Mouse (Mus musculus) midbrain, embryonic 13.5 days (tissue): ENCODE measurements around the gene Focad. TPM values are rescaled to one million over a fixed set of nuclear protein-coding genes. Genes with fewer than 3 reads are reported as not detected.

Experiments used
- ATAC-seq: fragments of 200-750 bp; cut with Nextera tagmentation; 2 replicates; pipeline ENCODE4 v1.8.0; 2017; ENCODE audit warnings: mild to moderate bottlenecking, moderate TSS enrichment, moderate library complexity
- H3K27ac ChIP-seq: fragments of 300-500 bp; sonication (generic); 2 replicates; pipeline ENCODE4 v1.5.1; 2015; ENCODE audit warnings: inconsistent platforms, mild to moderate bottlenecking, moderate library complexity
- H3K27me3 ChIP-seq: fragments of 300-500 bp; sonication (generic); 2 replicates; pipeline ENCODE4 v1.6.1; 2015; ENCODE audit warnings: mild to moderate bottlenecking, inconsistent platforms
- H3K36me3 ChIP-seq: fragments of 300-500 bp; sonication (generic); 2 replicates; pipeline ENCODE4 v1.6.1; 2015; ENCODE audit warnings: mild to moderate bottlenecking, inconsistent platforms
- H3K4me1 ChIP-seq: fragments of 300-500 bp; sonication (generic); replicated peaks from 2 replicates; pipeline ENCODE4 v1.6.1; 2015; ENCODE audit warnings: inconsistent platforms
- H3K4me2 ChIP-seq: fragments of 300-500 bp; sonication (generic); replicated peaks from 2 replicates; pipeline ENCODE4 v1.6.1; 2015; ENCODE audit warnings: moderate library complexity, mild to moderate bottlenecking, inconsistent platforms
- H3K4me3 ChIP-seq: fragments of 300-500 bp; sonication (generic); replicated peaks from 2 replicates; pipeline ENCODE4 v1.5.1; 2015; ENCODE audit warnings: mild to moderate bottlenecking, inconsistent platforms
- H3K9ac ChIP-seq: fragments of 300-500 bp; sonication (generic); replicated peaks from 2 replicates; pipeline ENCODE4 v1.6.1; 2015; ENCODE audit warnings: mild to moderate bottlenecking, inconsistent platforms
- H3K9me3 ChIP-seq: fragments of 300-500 bp; sonication (generic); 2 replicates; pipeline ENCODE4 v1.6.1; 2016; ENCODE audit warnings: mild to moderate bottlenecking, inconsistent platforms
- WGBS: fragments of 180-500 bp; shearing (Covaris S2); methylation state at CpG from one replicate; pipeline ENCODE4 v1.1.7; 2015; 5-methylcytosine and 5-hydroxymethylcytosine counted together
- polyA plus RNA-seq: library from polyadenylated mRNA; unstranded; fragments of >200 nt; fragmentation: Nextera tagmentation; extraction: Ambion mirVana; gene quantifications from 2 replicates; pipeline ENCODE4 v1.2.1, GENCODE M21; 2015

The Focad gene
- polyA plus RNA-seq, 1 experiment from 2014 or later, result 12.7 TPM

GRCm38 (mm10) chr4:88194256-88194655, 99.8 kb downstream of the Focad start:
- H3K27ac ChIP-seq, result no peak overlapping the region

GRCm38 (mm10) chr4:88195898-88196495, 101.6 kb downstream of the Focad start:
- Histone ChIP-seq H3K4me2 (no peak overlapping the region), H3K36me3 (no peaks in the 10 kb centered on the region), H3K27me3 (no peaks in the 10 kb centered on the region), H3K27ac (no peak overlapping the region), H3K9me3 (no peaks in the 10 kb centered on the region), H3K4me1 (no peaks in the 10 kb centered on the region), H3K9ac (no peak overlapping the region), H3K4me3 (no peak overlapping the region)
- WGBS, result 78% methylated on average over 4 of the region's 4 CpGs
- ATAC-seq, result no peak

More at GRCm38 (mm10) chr4:88194256-88194655, 99.8 kb downstream of the Focad start:
- no peaks in the 10 kb centered on the region for H3K4me1 ChIP-seq
- no peaks in the 10 kb centered on the region for H3K27me3 ChIP-seq
- no peak overlapping the region for H3K9ac ChIP-seq
- no peak for ATAC-seq
- no peaks in the 10 kb centered on the region for H3K9me3 ChIP-seq
- no peak overlapping the region for H3K4me3 ChIP-seq
- H3K4me2 ChIP-seq, result no peak overlapping the region
- H3K36me3 ChIP-seq, result no peaks in the 10 kb centered on the region
- WGBS, result 87% methylated on average over 5 of the region's 5 CpGs

- Histone ChIP-seq H3K27ac (0 out of 2 replicates have a peak overlapping the region, but pooled peaks have one; percentile 30), H3K4me1 (no peaks in the 10 kb centered on the region), H3K9ac (no peak overlapping the region), H3K9me3 (no peaks in the 10 kb centered on the region), H3K4me2 (no peak overlapping the region), H3K27me3 (no peaks in the 10 kb centered on the region), H3K4me3 (no peak overlapping the region), H3K36me3 (0 out of 2 replicates have a peak, but pooled peaks cover 1% of the 10 kb centered on the region)
- WGBS, result 83% methylated on average over 4 of the region's 4 CpGs
- ATAC-seq, result no peak
Observed at GRCm38 (mm10) chr4:88196500-88196912, 102.1 kb downstream of the Focad start.

GRCm38 (mm10) chr4:88197244-88197643, 102.8 kb downstream of the Focad start:
- Histone ChIP-seq H3K4me2 (no peak overlapping the region), H3K36me3 (0 out of 2 replicates have a peak, but pooled peaks cover 3% of the 10 kb centered on the region), H3K27me3 (no peaks in the 10 kb centered on the region), H3K9ac (no peak overlapping the region), H3K9me3 (no peaks in the 10 kb centered on the region), H3K27ac (no peak overlapping the region), H3K4me3 (no peak overlapping the region), H3K4me1 (no peaks in the 10 kb centered on the region)
- WGBS, result 89% methylated on average over 5 of the region's 5 CpGs
- ATAC-seq, result no peak

GRCm38 (mm10) chr4:88199186-88199585, 104.8 kb downstream of the Focad start:
- Histone ChIP-seq H3K27me3 (no peaks in the 10 kb centered on the region), H3K4me3 (no peak overlapping the region), H3K27ac (no peak overlapping the region), H3K9ac (no peak overlapping the region), H3K4me1 (no peaks in the 10 kb centered on the region), H3K36me3 (0 out of 2 replicates have a peak, but pooled peaks cover 3% of the 10 kb centered on the region), H3K4me2 (no peak overlapping the region), H3K9me3 (no peaks in the 10 kb centered on the region)
- no peak for ATAC-seq
- 74% methylated on average over 1 of the region's 1 CpGs for WGBS

- 98% methylated on average over 4 of the region's 4 CpGs for WGBS
- Histone ChIP-seq H3K9ac (no peak overlapping the region), H3K27me3 (no peaks in the 10 kb centered on the region), H3K36me3 (0 out of 2 replicates have a peak, but pooled peaks cover 3% of the 10 kb centered on the region), H3K27ac (no peak overlapping the region), H3K9me3 (no peaks in the 10 kb centered on the region), H3K4me1 (no peaks in the 10 kb centered on the region), H3K4me2 (no peak overlapping the region), H3K4me3 (no peak overlapping the region)
- no peak for ATAC-seq
Observed at GRCm38 (mm10) chr4:88201047-88201446, 106.6 kb downstream of the Focad start.

GRCm38 (mm10) chr4:88208676-88209075, 114.2 kb downstream of the Focad start:
- ATAC-seq, result no peak
- 94% methylated on average over 6 of the region's 6 CpGs for WGBS
- H3K9ac ChIP-seq, result no peak overlapping the region
- H3K27ac ChIP-seq, result 0 out of 2 replicates have a peak overlapping the region, but pooled peaks have one; percentile 16
- H3K4me2 ChIP-seq, result no peak overlapping the region
- no peaks in the 10 kb centered on the region for H3K9me3 ChIP-seq
- no peak overlapping the region for H3K4me3 ChIP-seq
- peaks cover 26% of the 10 kb centered on the region for H3K4me1 ChIP-seq
- no peaks in the 10 kb centered on the region for H3K27me3 ChIP-seq
- no peaks in the 10 kb centered on the region for H3K36me3 ChIP-seq

GRCm38 (mm10) chr4:88209351-88209814, 115.0 kb downstream of the Focad start:
- H3K36me3 ChIP-seq, result no peaks in the 10 kb centered on the region
- peaks cover 26% of the 10 kb centered on the region for H3K4me1 ChIP-seq
- no peak overlapping the region for H3K4me3 ChIP-seq
- H3K9ac ChIP-seq, result no peak overlapping the region
- H3K4me2 ChIP-seq, result no peak overlapping the region
- peak overlapping the region; percentile 86 for H3K27ac ChIP-seq
- H3K27me3 ChIP-seq, result no peaks in the 10 kb centered on the region
- WGBS, result 62% methylated on average over 3 of the region's 3 CpGs
- ATAC-seq, result peak; percentile 62; the same call in 1 of the 2 replicates
- no peaks in the 10 kb centered on the region for H3K9me3 ChIP-seq

GRCm38 (mm10) chr4:88210602-88211001, 116.2 kb downstream of the Focad start:
- Histone ChIP-seq H3K9me3 (no peaks in the 10 kb centered on the region), H3K27me3 (no peaks in the 10 kb centered on the region), H3K4me2 (no peak overlapping the region), H3K27ac (peak overlapping the region; percentile 86; the same call in 1 of the 2 replicates), H3K36me3 (no peaks in the 10 kb centered on the region), H3K4me3 (no peak overlapping the region), H3K4me1 (peaks cover 26% of the 10 kb centered on the region), H3K9ac (no peak overlapping the region)
- WGBS, result 75% methylated on average over 6 of the region's 6 CpGs
- peak; percentile 49; the same call in 1 of the 2 replicates for ATAC-seq

GRCm38 (mm10) chr4:88211200-88211885, 116.9 kb downstream of the Focad start:
- H3K9ac ChIP-seq, result no peak overlapping the region
- peaks cover 26% of the 10 kb centered on the region for H3K4me1 ChIP-seq
- no peak overlapping the region for H3K4me3 ChIP-seq
- H3K4me2 ChIP-seq, result no peak overlapping the region
- no peaks in the 10 kb centered on the region for H3K9me3 ChIP-seq
- no peaks in the 10 kb centered on the region for H3K27me3 ChIP-seq
- ATAC-seq, result peak; percentile 93
- 43% methylated on average over 2 of the region's 2 CpGs for WGBS
- H3K27ac ChIP-seq, result peak overlapping the region; percentile 86
- no peaks in the 10 kb centered on the region for H3K36me3 ChIP-seq

GRCm38 (mm10) chr4:88213895-88214294, 119.5 kb downstream of the Focad start:
- Histone ChIP-seq H3K9me3 (no peaks in the 10 kb centered on the region), H3K4me3 (no peak overlapping the region), H3K27me3 (no peaks in the 10 kb centered on the region), H3K27ac (no peak overlapping the region), H3K4me1 (peaks cover 25% of the 10 kb centered on the region), H3K4me2 (no peak overlapping the region), H3K9ac (no peak overlapping the region), H3K36me3 (no peaks in the 10 kb centered on the region)
- no peak for ATAC-seq
- 97% methylated on average over 3 of the region's 3 CpGs for WGBS

- no peaks in the 10 kb centered on the region for H3K27me3 ChIP-seq
- H3K9ac ChIP-seq, result no peak overlapping the region
- H3K9me3 ChIP-seq, result no peaks in the 10 kb centered on the region
- no peaks in the 10 kb centered on the region for H3K36me3 ChIP-seq
- 74% methylated on average over 6 of the region's 6 CpGs for WGBS
- H3K4me2 ChIP-seq, result no peak overlapping the region
- ATAC-seq, result no peak
- no peaks in the 10 kb centered on the region for H3K4me1 ChIP-seq
- no peak overlapping the region for H3K27ac ChIP-seq
- H3K4me3 ChIP-seq, result no peak overlapping the region
Observed at GRCm38 (mm10) chr4:88218286-88218685, 123.9 kb downstream of the Focad start.
